Mouse (Mus musculus): Measurements from ENCODE around the gene Gm45618. TPM values are rescaled to one million over a fixed set of nuclear protein-coding genes. Genes with fewer than 3 reads are reported as not detected.
"Not testable (repeated sequence)": the region's sequence is repeated elsewhere in the genome, so short reads cannot be mapped to it uniquely, and the experiment has no call there.

Gm45618 gene
- polyA plus RNA-seq (2012; rRNA removed): not detected in 2 replicates

DNA sequence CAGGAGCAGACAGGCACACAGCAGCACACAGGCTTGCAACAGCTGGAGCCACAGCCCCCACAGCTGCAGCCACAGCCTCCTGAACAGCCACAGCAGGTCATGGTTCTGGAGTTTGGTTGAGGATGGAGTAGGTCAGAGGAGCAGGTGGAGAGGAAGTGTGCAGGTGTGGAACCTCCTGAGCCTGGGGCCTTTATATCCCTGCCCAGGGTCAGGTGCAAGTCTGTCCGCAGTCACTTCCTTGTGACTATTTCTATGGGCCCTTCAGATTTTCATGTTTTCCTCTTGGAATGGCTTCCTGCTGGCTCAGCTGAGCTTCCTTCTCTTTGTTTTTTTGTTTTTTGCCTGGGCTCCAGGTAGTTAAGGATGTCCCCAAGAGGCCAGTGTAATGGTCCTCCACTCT lies at the start of gene Gm45618:
Gene Gm45618, minus strand, starts transcription at position 101 of the 400 bp plus-strand sequence.
- H3K4me1 ChIP-seq (ENCODE audit: control insufficient read depth, insufficient read depth, insufficient read length); H3K4me3 ChIP-seq (ENCODE audit: extremely low read depth, insufficient read depth, insufficient read length); H3K27me3 ChIP-seq (ENCODE audit: control insufficient read depth, insufficient read depth, low read length); H3K36me3 ChIP-seq (ENCODE audit: control insufficient read depth, insufficient read depth, low read length); DNase-seq (ENCODE audit: low read depth in 1 of 2, low spot score in 2 of 2); H3K27ac ChIP-seq (ENCODE audit: insufficient read depth, low read length): not testable (repeated sequence)
- WGBS: 87% methylated on average over 1 of the region's 1 CpGs

- Histone ChIP-seq H3K4me1 (ENCODE audit: control insufficient read depth, insufficient read depth, insufficient read length) (no peaks in the 10 kb centered on the region), H3K27me3 (ENCODE audit: control insufficient read depth, insufficient read depth, low read length) (no peaks in the 10 kb centered on the region), H3K4me3 (ENCODE audit: extremely low read depth, insufficient read depth, insufficient read length) (no peak overlapping the region), H3K27ac (ENCODE audit: insufficient read depth, low read length) (no peak overlapping the region), H3K36me3 (ENCODE audit: control insufficient read depth, insufficient read depth, low read length) (no peaks in the 10 kb centered on the region)
- DNase-seq (ENCODE audit: low read depth in 1 of 2, low spot score in 2 of 2): no peak
- TF ChIP-seq POLR2A (IDR thresholded peaks at IDR 0.05; ENCODE audit: low read depth, low read length): no peak
- no peak for TF ChIP-seq CTCF (IDR thresholded peaks at IDR 0.05; ENCODE audit: extremely low read depth, insufficient read depth, insufficient read length, insufficient replicate concordance)
- 49% methylated on average over 3 of the region's 3 CpGs for WGBS
These were observed 49.3 kb upstream of the Gm45618 start for GRCm38 (mm10) chr7:142169836-142170235.

DNA sequence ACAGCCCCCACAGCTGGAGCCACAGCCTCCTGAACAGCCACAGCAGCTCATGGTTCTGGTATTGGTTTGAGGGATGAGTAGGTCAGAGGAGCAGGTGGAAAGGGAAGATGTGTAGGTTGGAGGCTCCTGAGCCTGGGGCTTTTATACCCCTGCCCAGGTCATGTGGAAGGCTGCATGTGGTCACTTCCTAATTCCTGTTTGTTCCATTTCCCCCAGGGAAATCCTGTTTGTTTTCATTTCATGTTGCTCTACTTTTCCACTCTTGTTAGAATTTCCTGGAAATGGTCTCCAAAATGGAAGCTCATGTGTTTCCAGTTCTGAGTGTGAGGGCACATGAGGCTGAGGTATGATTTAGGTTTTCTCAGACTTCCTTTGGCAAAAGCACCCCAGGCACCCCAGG lies 45.1 kb upstream of the Gm45618 start, which contains the start of gene Gm4553:
Gene Gm4553, minus strand, starts transcription at position 101 of the 400 bp plus-strand sequence.
- not testable (repeated sequence) for H3K27ac ChIP-seq (ENCODE audit: insufficient read depth, low read length); H3K27me3 ChIP-seq (ENCODE audit: control insufficient read depth, insufficient read depth, low read length); H3K36me3 ChIP-seq (ENCODE audit: control insufficient read depth, insufficient read depth, low read length); H3K4me3 ChIP-seq (ENCODE audit: extremely low read depth, insufficient read depth, insufficient read length); DNase-seq (ENCODE audit: low read depth in 1 of 2, low spot score in 2 of 2); H3K4me1 ChIP-seq (ENCODE audit: control insufficient read depth, insufficient read depth, insufficient read length)

DNA sequence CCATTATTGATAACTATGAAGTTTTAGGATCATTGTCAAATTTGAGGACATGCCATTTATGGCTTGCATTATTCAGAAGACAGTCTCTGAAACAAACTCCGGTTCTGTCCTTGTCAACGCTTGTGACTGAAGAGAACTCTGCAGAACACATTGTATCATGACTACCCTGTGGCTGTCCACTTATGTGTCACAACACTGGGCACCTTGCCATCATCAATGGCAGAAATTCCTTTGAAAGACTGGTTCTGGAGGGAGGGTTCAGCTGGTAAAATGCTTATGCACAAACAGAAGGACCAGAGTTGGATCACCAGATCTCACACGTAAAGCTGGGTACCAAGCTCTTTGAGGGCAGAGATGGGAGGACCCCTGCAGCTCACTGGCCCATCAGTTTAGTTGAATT lies 38.8 kb upstream of the Gm45618 start:
- H3K36me3 ChIP-seq (ENCODE audit: control insufficient read depth, insufficient read depth, low read length): no peaks in the 10 kb centered on the region
- H3K27me3 ChIP-seq (ENCODE audit: control insufficient read depth, insufficient read depth, low read length): no peaks in the 10 kb centered on the region
- H3K4me1 ChIP-seq (ENCODE audit: control insufficient read depth, insufficient read depth, insufficient read length): no peaks in the 10 kb centered on the region
- H3K27ac ChIP-seq (ENCODE audit: insufficient read depth, low read length): no peak overlapping the region
- WGBS: 96% methylated on average over 3 of the region's 3 CpGs
- DNase-seq (ENCODE audit: low read depth in 1 of 2, low spot score in 2 of 2): no peak
- no peak overlapping the region for H3K4me3 ChIP-seq (ENCODE audit: extremely low read depth, insufficient read depth, insufficient read length)
- TF ChIP-seq CTCF (IDR thresholded peaks at IDR 0.05; ENCODE audit: extremely low read depth, insufficient read depth, insufficient read length, insufficient replicate concordance): no peak
- no peak for TF ChIP-seq POLR2A (IDR thresholded peaks at IDR 0.05; ENCODE audit: low read depth, low read length)

GRCm38 (mm10) chr7:142157013-142157412 lies 36.5 kb upstream of the Gm45618 start, which contains the start of gene Gm29735:
Gene Gm29735 (minus strand): TSS chr7:142157113.
- not testable (repeated sequence) for H3K27me3 ChIP-seq (ENCODE audit: control insufficient read depth, insufficient read depth, low read length); H3K4me3 ChIP-seq (ENCODE audit: extremely low read depth, insufficient read depth, insufficient read length); H3K27ac ChIP-seq (ENCODE audit: insufficient read depth, low read length); H3K4me1 ChIP-seq (ENCODE audit: control insufficient read depth, insufficient read depth, insufficient read length); H3K36me3 ChIP-seq (ENCODE audit: control insufficient read depth, insufficient read depth, low read length); DNase-seq (ENCODE audit: low read depth in 1 of 2, low spot score in 2 of 2)
- 12% methylated on average over 2 of the region's 2 CpGs for WGBS

DNA sequence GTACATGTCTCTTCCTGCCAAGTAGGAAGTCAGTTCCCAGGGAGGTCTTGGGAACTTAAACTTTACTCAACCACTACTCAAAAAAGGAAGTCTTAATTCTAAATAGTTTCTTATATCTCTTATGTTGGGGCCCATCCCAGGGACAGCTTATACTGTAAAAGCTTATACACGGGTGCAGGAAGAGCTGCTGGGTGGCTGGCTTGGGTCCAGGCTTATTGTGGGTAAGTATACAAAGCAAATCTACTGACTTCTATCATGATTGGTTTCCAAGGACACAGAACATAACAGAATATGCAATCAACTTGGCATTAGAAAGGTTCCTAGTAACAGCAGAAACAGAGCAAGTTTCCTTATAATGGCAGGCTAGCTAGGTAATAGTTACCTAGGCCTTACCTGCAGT lies 34.8 kb upstream of the Gm45618 start:
- Histone ChIP-seq H3K4me3 (ENCODE audit: extremely low read depth, insufficient read depth, insufficient read length) (no peak overlapping the region), H3K36me3 (ENCODE audit: control insufficient read depth, insufficient read depth, low read length) (no peaks in the 10 kb centered on the region), H3K27ac (ENCODE audit: insufficient read depth, low read length) (no peak overlapping the region), H3K27me3 (ENCODE audit: control insufficient read depth, insufficient read depth, low read length) (no peaks in the 10 kb centered on the region), H3K4me1 (ENCODE audit: control insufficient read depth, insufficient read depth, insufficient read length) (no peaks in the 10 kb centered on the region)
- no peak for TF ChIP-seq POLR2A (IDR thresholded peaks at IDR 0.05; ENCODE audit: low read depth, low read length)
- DNase-seq (ENCODE audit: low read depth in 1 of 2, low spot score in 2 of 2): no peak
- 12% methylated on average over 1 of the region's 1 CpGs for WGBS

DNA sequence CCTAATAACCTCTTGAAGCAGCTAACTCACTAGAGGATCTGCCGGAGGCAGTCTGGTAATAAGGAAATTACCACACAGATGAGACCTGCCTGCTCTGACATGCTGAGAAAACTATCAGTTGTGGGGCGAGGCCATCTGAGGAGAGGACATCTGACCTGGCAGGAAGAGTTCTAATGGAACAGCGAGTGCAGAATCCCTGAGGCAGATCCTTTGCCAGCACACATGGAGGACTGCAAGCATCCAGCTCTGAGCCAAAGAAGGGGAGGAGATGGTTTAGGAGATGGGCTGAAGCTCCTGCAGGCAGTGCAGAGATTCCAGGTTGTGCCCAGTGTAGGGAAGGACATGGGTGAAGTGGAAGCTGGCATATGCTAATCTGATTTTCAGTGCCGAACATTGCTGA lies 31.7 kb upstream of the Gm45618 start:
- Histone ChIP-seq H3K4me1 (ENCODE audit: control insufficient read depth, insufficient read depth, insufficient read length) (no peaks in the 10 kb centered on the region), H3K27ac (ENCODE audit: insufficient read depth, low read length) (no peak overlapping the region), H3K4me3 (ENCODE audit: extremely low read depth, insufficient read depth, insufficient read length) (no peak overlapping the region), H3K27me3 (ENCODE audit: control insufficient read depth, insufficient read depth, low read length) (no peaks in the 10 kb centered on the region), H3K36me3 (ENCODE audit: control insufficient read depth, insufficient read depth, low read length) (no peaks in the 10 kb centered on the region)
- DNase-seq (ENCODE audit: low read depth in 1 of 2, low spot score in 2 of 2): no peak
- WGBS: 91% methylated on average over 4 of the region's 4 CpGs
- TF ChIP-seq CTCF (IDR thresholded peaks at IDR 0.05; ENCODE audit: extremely low read depth, insufficient read depth, insufficient read length, insufficient replicate concordance) (no peak), POLR2A (IDR thresholded peaks at IDR 0.05; ENCODE audit: low read depth, low read length) (no peak)

DNA sequence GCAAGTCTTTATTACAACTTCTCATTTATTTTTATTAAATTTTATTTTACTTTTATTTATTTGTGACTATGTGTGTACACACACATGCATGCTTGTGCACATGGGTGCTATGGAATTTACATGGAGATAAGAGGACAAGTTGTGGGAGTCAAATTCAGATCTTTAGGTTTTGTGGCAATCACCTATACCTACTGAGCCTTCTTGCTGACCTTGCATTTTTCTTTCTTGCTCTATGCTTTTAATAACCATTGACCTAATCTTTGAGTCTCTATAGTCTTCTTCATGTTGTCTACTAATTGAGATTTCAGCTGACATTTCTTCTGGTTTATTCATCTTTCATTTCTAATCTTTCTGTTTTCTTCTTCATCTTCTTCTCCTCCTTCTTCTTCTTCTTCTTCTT lies 28.1 kb upstream of the Gm45618 start:
- no peak overlapping the region for H3K4me3 ChIP-seq (ENCODE audit: extremely low read depth, insufficient read depth, insufficient read length)
- no peaks in the 10 kb centered on the region for H3K27me3 ChIP-seq (ENCODE audit: control insufficient read depth, insufficient read depth, low read length)
- no peak for DNase-seq (ENCODE audit: low read depth in 1 of 2, low spot score in 2 of 2)
- no peaks in the 10 kb centered on the region for H3K4me1 ChIP-seq (ENCODE audit: control insufficient read depth, insufficient read depth, insufficient read length)
- no peaks in the 10 kb centered on the region for H3K36me3 ChIP-seq (ENCODE audit: control insufficient read depth, insufficient read depth, low read length)
- TF ChIP-seq POLR2A (IDR thresholded peaks at IDR 0.05; ENCODE audit: low read depth, low read length) (no peak), CTCF (IDR thresholded peaks at IDR 0.05; ENCODE audit: extremely low read depth, insufficient read depth, insufficient read length, insufficient replicate concordance) (no peak)
- no peak overlapping the region for H3K27ac ChIP-seq (ENCODE audit: insufficient read depth, low read length)
